Mouse (Mus musculus): ENCODE measurements around the gene Asf1b. TPM values are rescaled to one million over a fixed set of nuclear protein-coding genes. Genes with fewer than 3 reads are reported as not detected.

Gene Asf1b
- 4.7 TPM for polyA plus RNA-seq (2014; fragmentation: Illumina TruSeq; extraction: RNeasy Lipid Tissue Mini Kit (QIAGEN cat#74804); ENCODE audit: low read depth, low replicate concordance)

GRCm38 (mm10) chr8:83955106-83955957 is at the start of gene Asf1b, which contains the start of gene Gm10644:
TSS of gene Asf1b (plus strand) at chr8:83955507.
TSS of gene Gm10644 (minus strand) at chr8:83955205.

GRCm38 (mm10) chr8:83972150-83973120 is 17.1 kb downstream of the Asf1b start, which contains the start of gene Prkaca:
TSS of gene Prkaca (plus strand) at chr8:83972993.

GRCm38 (mm10) chr8:83997511-83998141 is 42.3 kb downstream of the Asf1b start, which contains the start of gene Samd1:
TSS of gene Samd1 (plus strand) at chr8:83997672.

GRCm38 (mm10) chr8:84001281-84002000 is 46.1 kb downstream of the Asf1b start, which contains the start of gene 1700067K01Rik:
TSS of gene 1700067K01Rik (plus strand) at chr8:84001502.

GRCm38 (mm10) chr8:84011705-84012498 is 56.6 kb downstream of the Asf1b start, which contains the start of gene 2210011C24Rik:
TSS of gene 2210011C24Rik (minus strand) at chr8:84012171.

Other genes with a start within 250 kb of the Asf1b start
- 7.6 TPM for gene Ddx39, start 240.3 kb upstream of the Asf1b start, polyA plus RNA-seq (2014; fragmentation: Illumina TruSeq; extraction: RNeasy Lipid Tissue Mini Kit (QIAGEN cat#74804); ENCODE audit: low read depth, low replicate concordance)
- 10.3 TPM for gene Adgre5, start 214.2 kb upstream of the Asf1b start, polyA plus RNA-seq (2014; fragmentation: Illumina TruSeq; extraction: RNeasy Lipid Tissue Mini Kit (QIAGEN cat#74804); ENCODE audit: low read depth, low replicate concordance)
- 1.6 TPM for gene Adgrl1, start 55.4 kb upstream of the Asf1b start, polyA plus RNA-seq (2014; fragmentation: Illumina TruSeq; extraction: RNeasy Lipid Tissue Mini Kit (QIAGEN cat#74804); ENCODE audit: low read depth, low replicate concordance)
- gene Gm10644, start 302 bp upstream of the Asf1b start, polyA plus RNA-seq (2014; fragmentation: Illumina TruSeq; extraction: RNeasy Lipid Tissue Mini Kit (QIAGEN cat#74804); ENCODE audit: low read depth, low replicate concordance), result not detected
- 16.0 TPM for gene Prkaca, start 17.5 kb downstream of the Asf1b start, polyA plus RNA-seq (2014; fragmentation: Illumina TruSeq; extraction: RNeasy Lipid Tissue Mini Kit (QIAGEN cat#74804); ENCODE audit: low read depth, low replicate concordance)
- gene Samd1, start 42.2 kb downstream of the Asf1b start, polyA plus RNA-seq (2014; fragmentation: Illumina TruSeq; extraction: RNeasy Lipid Tissue Mini Kit (QIAGEN cat#74804); ENCODE audit: low read depth, low replicate concordance), result 4.5 TPM
- not detected for gene 1700067K01Rik, start 46.0 kb downstream of the Asf1b start, polyA plus RNA-seq (2014; fragmentation: Illumina TruSeq; extraction: RNeasy Lipid Tissue Mini Kit (QIAGEN cat#74804); ENCODE audit: low read depth, low replicate concordance)
- 10.3 TPM for gene 2210011C24Rik, start 56.7 kb downstream of the Asf1b start, polyA plus RNA-seq (2014; fragmentation: Illumina TruSeq; extraction: RNeasy Lipid Tissue Mini Kit (QIAGEN cat#74804); ENCODE audit: low read depth, low replicate concordance)
- gene Palm3, start 66.0 kb downstream of the Asf1b start, polyA plus RNA-seq (2014; fragmentation: Illumina TruSeq; extraction: RNeasy Lipid Tissue Mini Kit (QIAGEN cat#74804); ENCODE audit: low read depth, low replicate concordance), result 0.16 TPM
- gene Il27ra, start 87.1 kb downstream of the Asf1b start, polyA plus RNA-seq (2014; fragmentation: Illumina TruSeq; extraction: RNeasy Lipid Tissue Mini Kit (QIAGEN cat#74804); ENCODE audit: low read depth, low replicate concordance), result 0.13 TPM
- gene Rln3, start 89.5 kb downstream of the Asf1b start, polyA plus RNA-seq (2014; fragmentation: Illumina TruSeq; extraction: RNeasy Lipid Tissue Mini Kit (QIAGEN cat#74804); ENCODE audit: low read depth, low replicate concordance), result not detected
- gene Gm10643, start 109.6 kb downstream of the Asf1b start, polyA plus RNA-seq (2014; fragmentation: Illumina TruSeq; extraction: RNeasy Lipid Tissue Mini Kit (QIAGEN cat#74804); ENCODE audit: low read depth, low replicate concordance), result 2.2 TPM
- gene Rfx1, start 111.3 kb downstream of the Asf1b start, polyA plus RNA-seq (2014; fragmentation: Illumina TruSeq; extraction: RNeasy Lipid Tissue Mini Kit (QIAGEN cat#74804); ENCODE audit: low read depth, low replicate concordance), result 1.6 TPM
- 4.3 TPM for gene Dcaf15, start 149.3 kb downstream of the Asf1b start, polyA plus RNA-seq (2014; fragmentation: Illumina TruSeq; extraction: RNeasy Lipid Tissue Mini Kit (QIAGEN cat#74804); ENCODE audit: low read depth, low replicate concordance)
- not detected for gene Podnl1, start 170.5 kb downstream of the Asf1b start, polyA plus RNA-seq (2014; fragmentation: Illumina TruSeq; extraction: RNeasy Lipid Tissue Mini Kit (QIAGEN cat#74804); ENCODE audit: low read depth, low replicate concordance)
- gene Cc2d1a, start 192.4 kb downstream of the Asf1b start, polyA plus RNA-seq (2014; fragmentation: Illumina TruSeq; extraction: RNeasy Lipid Tissue Mini Kit (QIAGEN cat#74804); ENCODE audit: low read depth, low replicate concordance), result 0.47 TPM
- gene 4930432K21Rik, start 192.5 kb downstream of the Asf1b start, polyA plus RNA-seq (2014; fragmentation: Illumina TruSeq; extraction: RNeasy Lipid Tissue Mini Kit (QIAGEN cat#74804); ENCODE audit: low read depth, low replicate concordance), result not detected
- gene Nanos3, start 229.7 kb downstream of the Asf1b start, polyA plus RNA-seq (2014; fragmentation: Illumina TruSeq; extraction: RNeasy Lipid Tissue Mini Kit (QIAGEN cat#74804); ENCODE audit: low read depth, low replicate concordance), result not detected

All from sigmoid colon, adult 10 weeks (tissue).